Mouse (Mus musculus): Measurements from ENCODE around the gene H6pd. TPM values are rescaled to one million over a fixed set of nuclear protein-coding genes. Genes with fewer than 3 reads are reported as not detected.
A peak's percentile ranks its signal among the peaks of the same experiment; 100 is the strongest.
"Not testable (repeated sequence)": the region's sequence is repeated elsewhere in the genome, so short reads cannot be mapped to it uniquely, and the experiment has no call there.

Gene H6pd
- total RNA-seq (2021), result 10 to 100 TPM; 45.5 to 56.8 TPM
- long read RNA-seq, experiment 1, full-length matches to known transcripts, result 50 of 103 reads
- long read RNA-seq, experiment 1, partial matches to known transcripts, result 10 of 103 reads
- long read RNA-seq, experiment 1, other reads (novel, unspliced or antisense), result 43 of 103 reads
- long read RNA-seq, experiment 2, full-length matches to known transcripts, result 27 of 57 reads
- long read RNA-seq, experiment 2, partial matches to known transcripts, result 4 of 57 reads
- long read RNA-seq, experiment 2, other reads (novel, unspliced or antisense), result 26 of 57 reads

DNA sequence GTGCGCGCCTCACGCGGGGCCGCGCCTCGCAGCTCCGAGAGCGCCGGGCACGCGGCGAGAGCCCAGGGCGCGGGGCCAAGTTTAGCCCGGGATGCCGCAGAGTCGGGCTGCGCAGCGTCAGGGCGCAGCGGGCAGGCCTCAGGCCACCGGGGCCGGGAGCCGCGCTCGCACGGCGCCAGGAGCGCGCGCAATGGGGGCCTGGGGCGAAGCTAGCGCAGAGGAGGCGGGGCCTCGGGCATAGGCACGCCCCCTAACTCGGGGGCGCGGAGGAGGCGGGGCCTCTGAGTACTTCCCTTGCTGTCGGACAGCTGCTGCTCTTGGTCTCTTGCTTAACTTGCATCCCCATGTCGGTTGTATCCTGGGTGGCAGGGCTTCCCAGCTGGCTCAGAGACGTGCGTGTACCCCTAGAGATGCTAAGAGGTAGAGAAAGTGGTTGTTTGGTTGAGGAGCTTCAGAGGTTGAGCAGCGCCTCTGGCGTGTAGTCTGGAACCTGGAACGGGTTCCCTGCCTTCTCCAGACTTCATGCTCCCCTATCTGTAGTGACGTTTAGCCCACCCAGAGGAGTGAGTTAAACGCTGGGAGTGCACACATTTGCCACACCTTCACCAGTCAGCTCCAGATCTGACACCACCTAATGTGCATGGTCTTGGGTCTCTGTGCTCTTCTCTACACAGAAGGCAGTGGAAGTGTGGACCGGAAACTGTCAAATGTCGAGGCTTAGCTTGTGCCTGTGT is at the start of gene H6pd:
Gene H6pd (minus strand): TSS at position 171 of the 734 bp plus-strand sequence.
- peak; percentile 95 for DNase-seq (ENCODE audit: low spot score)

DNA sequence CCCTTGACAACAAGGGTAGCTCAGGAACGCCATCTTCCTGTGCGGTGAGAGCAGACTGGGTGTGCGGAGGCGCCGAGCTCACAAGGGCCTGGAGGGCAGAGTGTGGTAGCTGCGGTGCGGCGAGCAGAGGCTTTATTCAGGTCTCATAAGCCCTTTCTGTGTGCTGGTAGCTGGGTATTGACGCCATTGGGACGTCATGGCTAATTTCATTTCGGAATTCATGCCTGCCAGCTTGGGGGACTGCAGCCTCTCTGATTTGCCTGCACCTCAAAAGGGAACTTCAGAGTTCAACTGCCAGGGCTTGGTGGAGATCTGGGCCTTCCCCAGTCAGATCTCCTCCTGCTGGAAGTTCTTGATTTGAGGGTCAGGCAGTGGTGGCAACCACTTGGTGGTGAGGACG is 48.9 kb upstream of the H6pd start:
- DNase-seq (ENCODE audit: low spot score), result no peak

DNA sequence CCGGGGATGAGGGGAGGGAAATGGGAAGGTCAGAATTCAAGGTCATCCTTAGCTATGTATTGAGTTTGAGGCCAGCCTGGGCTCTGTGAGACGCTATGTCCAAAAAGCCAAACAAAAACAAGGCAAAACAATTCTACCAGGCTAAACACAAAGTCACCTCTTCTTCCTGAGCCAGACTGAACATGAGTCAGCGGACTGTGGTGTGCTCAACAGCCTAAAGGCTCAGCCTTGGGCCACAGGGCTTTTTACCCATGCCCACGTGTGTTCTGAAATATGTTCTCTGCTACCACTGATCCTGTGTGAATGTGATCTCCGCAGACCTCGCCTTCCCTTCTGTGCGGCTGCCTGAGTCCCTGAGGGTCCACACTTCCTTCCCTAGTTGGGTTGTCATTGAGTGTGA is 47.3 kb upstream of the H6pd start:
- no peak for DNase-seq (ENCODE audit: low spot score)

DNA sequence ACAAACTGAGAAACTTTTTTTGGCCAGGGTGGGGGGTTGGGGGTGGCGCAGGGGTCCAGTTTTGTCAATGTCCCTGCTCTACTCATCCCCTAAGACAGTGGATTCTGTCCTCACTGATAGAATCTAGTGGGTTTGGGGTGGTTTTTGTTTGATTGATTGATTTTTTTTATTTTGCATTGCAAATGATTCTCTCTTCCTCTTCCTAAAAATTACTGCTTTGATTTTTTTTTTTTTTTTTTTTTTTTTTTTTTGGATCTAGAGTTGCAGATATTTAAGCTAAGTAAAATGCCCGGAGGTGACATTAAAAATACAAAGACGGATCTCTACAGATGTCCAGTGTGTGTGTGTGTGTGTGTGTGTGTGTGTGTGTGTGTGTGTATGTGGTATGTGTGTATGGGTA is 43.6 kb upstream of the H6pd start:
- DNase-seq (ENCODE audit: low spot score), result no peak

DNA sequence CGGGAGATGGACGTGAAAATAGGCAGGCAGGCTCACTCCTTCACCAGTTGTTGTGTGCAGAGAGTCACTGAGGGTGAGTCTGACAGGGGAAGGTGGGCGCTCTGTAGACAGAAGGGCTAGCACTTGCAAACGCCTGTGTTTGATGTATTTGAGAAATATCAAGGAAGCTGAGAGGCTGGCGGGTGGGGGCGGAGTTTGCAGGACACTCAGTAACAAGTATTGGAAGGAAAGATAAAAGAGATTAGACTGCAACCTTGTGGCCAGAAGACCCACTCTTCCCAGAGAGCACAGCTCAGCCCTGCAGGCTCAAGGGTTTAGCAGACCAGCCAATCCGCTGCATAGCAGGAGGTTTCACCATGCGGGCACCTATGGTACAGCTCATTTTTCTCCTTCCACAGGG is 42.7 kb upstream of the H6pd start:
- DNase-seq (ENCODE audit: low spot score), result no peak

DNA sequence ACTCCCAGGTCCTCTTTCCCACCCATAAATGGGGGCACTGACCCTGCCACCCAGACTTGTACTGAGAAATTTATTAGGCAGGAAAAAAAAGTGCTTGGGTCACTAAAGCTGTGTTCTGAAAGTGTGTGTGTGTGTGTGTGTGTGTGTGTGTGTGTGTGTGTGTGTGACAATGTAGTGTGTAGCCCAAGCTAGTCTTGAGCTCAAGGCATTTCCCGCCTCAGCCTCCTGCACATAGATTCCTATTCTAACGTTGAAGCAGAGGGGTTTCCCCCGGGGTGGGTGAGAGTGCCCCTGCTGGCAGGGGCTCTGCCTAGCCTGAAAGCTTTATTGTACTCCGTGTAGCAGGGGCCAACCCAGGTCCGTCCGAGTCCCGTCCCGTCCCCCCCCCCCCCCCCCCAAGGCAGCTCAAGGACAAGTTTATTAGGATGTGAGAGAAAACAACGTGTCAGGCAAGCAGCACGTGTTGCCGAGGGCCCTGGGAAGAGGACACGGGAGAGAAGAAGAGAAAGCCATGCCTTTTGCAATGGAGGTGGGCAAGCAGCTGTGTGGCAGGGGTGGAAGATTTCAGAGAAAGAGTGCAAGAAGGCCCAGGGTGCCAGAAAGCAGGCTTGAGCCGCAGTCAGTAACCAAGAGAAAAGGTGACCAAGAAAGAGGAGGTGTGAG is 40.9 kb upstream of the H6pd start:
- DNase-seq (ENCODE audit: low spot score), result no peak

DNA sequence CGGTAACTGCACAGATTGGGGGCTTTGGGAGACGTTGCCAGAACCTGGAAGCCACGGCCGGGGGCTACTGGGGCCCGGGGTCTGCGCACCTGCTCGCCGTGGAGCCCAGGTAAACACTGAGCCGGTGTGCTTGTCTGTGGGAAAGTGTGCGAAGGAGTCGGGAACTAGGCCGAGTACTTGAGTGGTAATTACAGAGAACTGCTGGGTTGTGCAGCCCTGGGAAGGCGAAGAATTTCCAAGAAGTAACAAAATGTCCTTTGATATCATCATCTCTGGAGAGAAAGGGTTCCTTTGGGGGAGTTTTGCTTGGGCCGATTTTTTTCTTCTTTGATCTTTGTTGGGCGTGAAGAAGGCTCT is 40.3 kb upstream of the H6pd start:
- DNase-seq (ENCODE audit: low spot score), result no peak

DNA sequence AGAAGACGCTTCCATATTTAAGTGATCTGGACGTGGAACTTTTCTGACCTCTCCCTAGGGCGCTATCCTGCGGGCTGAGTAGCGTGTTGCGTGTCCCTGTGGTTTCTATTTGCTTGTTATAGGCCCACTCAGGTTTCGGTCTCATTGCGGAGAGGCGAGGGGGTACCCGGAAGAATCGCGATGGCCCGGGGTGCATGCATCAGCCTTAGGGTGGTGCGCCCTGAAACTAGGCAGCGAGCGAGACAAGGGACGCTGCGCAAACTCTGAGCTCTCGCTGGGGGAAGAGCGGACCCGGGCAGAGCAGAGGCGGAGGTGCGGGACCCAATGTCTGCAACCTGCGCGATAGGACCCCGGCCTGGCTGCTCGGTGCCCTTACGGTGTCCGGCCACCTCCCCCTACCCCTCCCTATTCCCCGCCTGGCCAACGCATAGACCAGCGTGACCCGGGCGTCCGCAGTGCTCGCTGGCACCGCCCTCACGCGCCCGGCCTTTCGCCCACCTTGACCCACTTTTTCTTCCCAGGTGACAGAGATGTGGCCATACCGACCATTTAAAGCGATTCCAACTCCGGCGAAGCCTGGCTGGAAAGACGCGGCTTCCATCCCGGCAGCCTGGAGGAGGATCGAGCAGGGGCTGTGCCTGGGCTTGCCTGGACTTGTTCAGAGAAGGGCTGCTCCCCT is 39.8 kb upstream of the H6pd start:
- no peak for DNase-seq (ENCODE audit: low spot score)

DNA sequence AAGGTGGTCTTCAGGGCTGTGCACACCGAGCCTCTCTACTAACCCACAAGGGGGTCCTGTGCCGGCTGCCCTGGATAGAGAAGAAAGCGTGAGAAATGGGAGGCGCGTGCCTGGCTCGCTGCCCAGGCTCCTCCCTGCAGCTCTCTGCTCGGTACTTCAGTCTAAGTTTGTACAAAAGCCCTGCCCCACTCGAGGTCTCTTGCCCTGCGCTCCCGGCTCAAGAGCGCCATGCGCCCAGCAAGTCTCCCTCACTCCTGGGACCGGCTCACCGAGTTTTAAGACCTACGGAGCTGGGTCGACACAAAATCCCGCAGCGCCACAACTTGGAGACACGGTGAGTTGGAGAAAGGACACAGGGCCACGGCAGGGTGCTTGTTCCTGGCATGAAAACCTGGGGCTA is 39.2 kb upstream of the H6pd start:
- peak; percentile 40 for DNase-seq (ENCODE audit: low spot score)

DNA sequence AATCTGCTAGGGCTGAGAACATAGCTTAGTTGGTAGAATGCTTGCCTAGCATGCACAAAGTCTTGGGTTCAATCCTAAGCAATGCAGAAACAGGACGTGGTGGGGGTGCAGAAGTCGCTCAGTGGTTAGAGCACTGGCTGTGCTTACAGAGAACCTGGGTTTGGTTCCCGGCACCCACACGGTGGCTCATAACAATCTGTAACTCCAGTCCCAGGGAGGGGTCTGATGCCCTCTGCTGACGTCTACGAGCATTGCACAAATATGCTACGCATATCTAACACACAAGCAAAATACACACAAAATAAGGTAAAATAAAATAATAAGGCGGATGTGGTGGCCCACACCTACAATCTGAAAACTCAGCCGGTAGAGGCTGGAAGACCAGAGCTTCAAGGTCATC is 34.8 kb upstream of the H6pd start:
- no peak for DNase-seq (ENCODE audit: low spot score)

DNA sequence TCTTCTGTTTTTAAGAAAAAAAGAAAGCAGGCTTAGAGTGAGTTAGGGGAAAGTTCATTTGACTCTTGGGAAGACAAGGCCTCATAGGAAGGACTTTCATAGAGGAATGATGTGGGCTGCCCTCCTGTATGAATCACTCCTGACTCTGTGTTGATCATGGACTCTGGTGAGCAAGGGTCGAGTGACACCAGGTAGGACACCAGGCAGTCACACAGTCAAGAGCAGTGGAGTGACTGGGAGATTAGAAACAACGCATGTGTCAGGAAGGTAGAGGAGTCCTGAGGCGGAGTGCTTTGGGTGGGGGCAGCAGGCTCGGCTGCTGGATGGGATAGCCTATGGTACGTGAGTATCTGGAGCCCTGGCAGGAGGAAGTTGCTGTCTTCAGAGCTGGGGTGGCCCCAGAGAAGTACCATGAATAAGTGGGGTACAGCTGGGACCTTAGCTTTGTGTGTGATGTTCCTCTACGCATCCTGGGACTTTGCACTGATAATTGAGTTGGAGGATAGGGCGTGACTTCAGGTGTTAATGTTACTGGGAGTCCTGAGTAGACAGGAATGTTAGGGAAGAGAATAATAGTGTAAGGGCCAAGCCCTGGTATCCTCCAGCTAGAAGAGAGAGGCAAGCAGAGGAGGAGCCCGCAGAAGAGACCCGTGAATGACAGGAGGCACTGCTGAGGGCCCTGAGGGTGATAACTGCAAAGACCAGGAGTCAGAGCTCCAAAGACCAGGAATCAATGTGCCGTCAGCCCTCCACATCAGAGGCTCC is 32.7 kb upstream of the H6pd start:
- no peak for DNase-seq (ENCODE audit: low spot score)

DNA sequence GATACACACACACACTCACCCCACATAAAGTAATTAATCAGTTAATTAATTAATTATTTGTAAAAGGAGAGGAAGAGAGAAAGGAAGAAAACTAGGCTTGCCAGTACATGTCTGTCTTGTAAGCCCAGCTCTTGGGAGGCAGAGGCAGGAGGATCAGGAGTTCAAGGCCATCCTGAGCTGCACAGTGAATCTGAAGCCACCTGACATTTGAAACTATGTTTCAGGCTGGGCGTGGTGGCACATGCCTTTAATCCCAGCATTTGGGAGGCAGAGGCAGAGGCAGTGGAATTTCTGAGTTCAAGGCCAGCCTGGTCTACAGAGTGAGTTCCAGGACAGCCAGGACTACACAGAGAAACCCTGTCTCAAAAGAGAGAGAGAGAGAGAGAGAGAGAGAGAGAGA is 32.0 kb upstream of the H6pd start:
- DNase-seq (ENCODE audit: low spot score), result not testable (repeated sequence)

DNA sequence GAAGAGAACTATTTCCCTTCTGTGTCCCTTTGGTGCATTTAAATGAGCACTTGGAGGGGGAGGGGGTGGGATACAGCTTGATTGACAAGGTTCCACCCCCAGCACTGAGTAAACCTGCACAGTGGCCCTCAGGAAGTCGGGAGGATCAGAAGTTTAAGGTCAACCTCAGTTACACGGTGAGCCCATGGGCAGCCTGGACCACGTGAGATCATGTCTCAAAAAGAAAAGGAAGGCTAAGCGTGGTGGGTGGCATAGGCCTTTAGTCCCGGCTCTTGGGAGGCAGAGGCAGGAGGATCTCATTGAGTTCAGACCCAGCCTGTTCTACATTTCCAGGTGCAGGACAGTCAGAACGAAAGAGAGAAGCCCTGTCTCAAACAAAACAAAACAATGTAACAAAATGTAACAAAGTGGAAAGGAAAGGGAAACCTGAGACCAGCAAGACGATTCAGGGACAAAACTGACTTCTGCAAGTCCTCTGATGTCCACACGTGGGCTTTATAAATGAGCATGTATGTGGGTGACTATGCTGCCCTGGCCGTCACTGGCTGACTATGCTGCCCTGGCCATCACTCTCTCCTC is 31.3 kb upstream of the H6pd start:
- DNase-seq (ENCODE audit: low spot score), result no peak

DNA sequence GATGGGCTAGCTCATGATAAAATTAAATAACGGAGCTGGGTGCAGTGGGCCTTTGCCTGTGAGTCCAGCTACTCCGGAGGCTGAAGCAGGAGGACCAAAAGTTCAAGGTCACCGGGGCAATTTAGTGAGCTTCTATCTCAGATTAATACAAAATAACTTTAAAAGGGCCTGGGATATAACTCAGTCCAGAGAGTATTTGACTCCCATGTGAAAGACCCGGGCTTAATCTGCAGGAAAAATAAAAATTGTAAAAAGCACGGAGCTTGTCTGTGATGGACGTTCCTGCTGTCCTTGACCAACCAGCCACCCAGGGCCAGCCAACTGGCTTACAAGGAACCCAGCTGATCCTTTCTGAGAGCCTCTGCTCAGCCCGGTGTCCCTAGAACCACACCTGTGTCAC is 29.7 kb upstream of the H6pd start:
- no peak for DNase-seq (ENCODE audit: low spot score)

DNA sequence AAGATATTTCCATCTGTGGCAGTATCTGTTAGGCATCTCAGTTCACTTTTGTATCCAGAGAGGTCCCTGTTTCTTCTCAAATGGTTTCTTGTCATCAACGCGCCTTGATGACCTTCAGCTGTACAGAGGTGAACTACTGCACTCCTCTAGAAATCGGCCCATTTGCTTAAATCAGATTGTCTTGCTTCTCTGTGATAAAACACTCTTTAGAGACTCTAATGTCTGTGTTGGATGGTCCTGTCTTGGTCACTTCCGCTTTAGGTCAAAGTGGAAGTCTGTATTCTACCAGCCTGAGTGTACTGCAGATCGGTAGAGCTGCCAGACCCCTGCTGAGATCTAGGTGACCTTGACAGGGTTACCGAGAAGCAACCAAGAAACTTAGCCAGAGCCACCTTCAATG is 27.3 kb upstream of the H6pd start:
- DNase-seq (ENCODE audit: low spot score), result no peak

DNA sequence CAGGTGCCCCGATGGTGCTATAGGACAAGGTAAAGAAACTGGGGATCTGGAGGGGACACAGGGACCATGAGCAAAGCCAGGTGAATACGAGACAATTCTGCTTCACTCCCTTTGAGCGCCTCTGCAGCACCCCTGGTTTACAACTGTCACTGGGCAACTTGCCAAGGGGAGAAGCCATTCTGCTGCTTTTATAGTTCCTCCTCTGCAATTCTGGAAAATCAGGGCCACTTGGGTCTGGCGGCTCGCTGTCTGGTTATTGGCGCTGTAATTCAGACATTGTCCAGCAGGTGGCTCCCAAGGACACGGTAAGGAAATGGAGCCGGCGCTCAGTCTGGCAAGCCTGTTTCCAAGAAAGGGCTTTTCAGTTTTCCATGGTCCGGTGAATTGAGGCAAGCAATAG is 26.5 kb upstream of the H6pd start:
- DNase-seq (ENCODE audit: low spot score), result peak; percentile 91

DNA sequence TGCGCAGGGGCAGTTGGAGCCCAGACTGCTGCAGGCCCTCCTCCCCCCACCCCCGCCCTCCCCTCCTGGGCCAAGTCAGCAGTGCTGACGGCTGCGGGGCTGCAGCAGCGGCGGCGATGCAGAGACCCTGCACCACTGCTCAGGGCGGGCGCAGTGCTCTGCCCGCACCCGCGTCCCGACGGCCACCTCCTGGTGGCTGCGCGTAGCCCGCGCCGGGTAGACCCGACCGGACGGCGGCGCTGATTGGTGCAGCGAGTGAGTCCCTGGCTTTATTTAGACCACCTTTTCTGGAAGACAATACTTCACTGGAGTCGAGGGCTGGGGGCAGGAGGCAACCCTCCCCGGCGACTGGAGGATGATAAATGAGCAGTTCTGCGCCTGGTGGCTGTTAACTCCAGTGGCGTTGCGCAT is 24.4 kb upstream of the H6pd start:
- no peak for DNase-seq (ENCODE audit: low spot score)

DNA sequence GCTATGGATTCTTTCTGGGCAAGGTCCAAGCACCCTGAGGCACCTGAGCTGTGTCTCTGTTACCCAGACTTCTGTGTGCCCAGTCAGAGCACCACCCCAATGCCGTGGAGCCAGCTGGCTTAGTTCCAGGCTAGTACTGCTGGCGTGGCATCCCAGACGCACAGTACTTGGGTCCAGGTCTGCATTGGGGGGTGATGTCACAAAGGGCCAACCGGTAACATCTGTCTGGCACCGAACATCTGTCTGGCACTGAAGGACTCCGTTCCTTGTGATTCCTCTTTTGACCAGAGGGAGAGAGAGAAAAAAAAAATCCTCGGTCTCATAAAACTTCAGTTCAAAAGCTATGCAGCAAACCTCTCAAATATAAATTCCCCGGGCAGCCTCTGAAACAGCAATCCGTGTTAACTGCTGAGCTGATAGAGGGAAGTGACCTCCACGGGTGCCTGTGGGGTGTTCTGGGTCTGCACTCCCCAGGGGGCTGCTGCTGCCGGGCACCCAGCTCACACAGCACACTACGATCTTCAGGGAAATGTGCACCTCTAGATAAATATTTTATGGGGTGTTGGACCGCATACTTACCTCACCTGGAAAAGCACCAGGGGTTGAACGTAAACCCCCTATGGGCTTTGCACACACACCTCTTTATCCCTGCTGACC is 22.5 kb upstream of the H6pd start:
- no peak for DNase-seq (ENCODE audit: low spot score)

DNA sequence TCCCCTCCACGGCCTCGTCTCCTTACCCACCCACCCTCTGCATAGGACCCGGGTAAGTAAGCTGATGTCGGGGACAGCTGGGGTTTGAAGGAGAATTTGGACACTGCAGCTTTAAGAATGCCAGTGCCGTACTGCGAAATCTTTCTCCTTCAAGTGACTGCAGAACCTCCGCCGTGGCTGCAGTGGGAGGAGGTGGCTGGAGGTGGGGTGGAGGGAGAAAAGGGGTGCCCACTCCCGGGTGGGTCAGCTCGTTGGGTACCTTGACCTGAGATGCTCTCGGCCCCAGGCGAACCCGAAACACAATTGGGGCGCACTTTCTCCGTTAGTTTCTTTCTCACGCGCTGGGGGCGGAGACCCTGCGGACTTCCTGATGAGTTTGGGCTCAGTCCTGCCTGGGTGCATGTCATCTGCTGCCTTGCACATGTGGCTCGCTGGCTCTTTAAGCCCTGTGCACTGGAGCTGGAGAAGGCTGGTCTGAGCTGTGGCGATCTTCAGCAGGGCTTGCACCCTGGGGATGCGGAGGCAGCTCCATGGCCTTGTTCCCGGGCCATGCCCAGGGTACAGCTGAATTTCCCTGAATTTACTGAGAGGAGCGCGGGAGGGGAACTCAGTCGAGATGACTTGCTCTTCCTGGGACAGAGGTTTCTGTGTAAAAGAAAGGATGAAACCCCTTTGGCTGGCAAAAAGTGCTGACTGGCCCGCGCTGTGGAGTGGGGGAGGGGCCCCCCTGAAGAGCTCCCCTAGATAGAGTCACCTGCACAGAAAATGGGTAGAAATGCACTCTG is 21.8 kb upstream of the H6pd start:
- peak; percentile 33 for DNase-seq (ENCODE audit: low spot score)

DNA sequence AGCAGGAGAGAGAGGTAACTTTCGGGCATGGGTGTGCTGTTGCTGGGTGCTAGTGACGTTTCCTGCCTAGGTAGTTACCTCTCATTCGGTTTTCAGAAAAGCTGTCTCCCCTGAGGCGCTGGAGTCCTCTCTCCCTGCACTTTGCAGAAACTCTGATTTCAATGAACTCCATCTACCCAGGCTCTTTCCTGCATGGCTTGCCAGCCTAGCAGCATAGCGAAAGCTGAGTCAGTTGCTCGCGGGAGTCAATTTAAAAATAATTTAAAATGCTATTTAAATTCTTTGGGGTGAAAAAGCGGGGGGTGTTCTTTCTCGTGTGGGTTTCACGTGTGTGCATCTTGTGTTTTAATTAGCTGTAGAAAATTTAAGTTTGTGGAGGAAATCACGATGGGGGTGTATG is 21.1 kb upstream of the H6pd start:
- DNase-seq (ENCODE audit: low spot score), result no peak
